Mouse (Mus musculus): ENCODE results near the gene P3h1. TPM values are rescaled to one million over a fixed set of nuclear protein-coding genes. Genes with fewer than 3 reads are reported as not detected.
"Not testable (repeated sequence)": the region's sequence is repeated elsewhere in the genome, so short reads cannot be mapped to it uniquely, and the experiment has no call there.

Gene P3h1
- polyA plus RNA-seq, 1 experiment from 2014 or later, result 8.3 TPM

DNA sequence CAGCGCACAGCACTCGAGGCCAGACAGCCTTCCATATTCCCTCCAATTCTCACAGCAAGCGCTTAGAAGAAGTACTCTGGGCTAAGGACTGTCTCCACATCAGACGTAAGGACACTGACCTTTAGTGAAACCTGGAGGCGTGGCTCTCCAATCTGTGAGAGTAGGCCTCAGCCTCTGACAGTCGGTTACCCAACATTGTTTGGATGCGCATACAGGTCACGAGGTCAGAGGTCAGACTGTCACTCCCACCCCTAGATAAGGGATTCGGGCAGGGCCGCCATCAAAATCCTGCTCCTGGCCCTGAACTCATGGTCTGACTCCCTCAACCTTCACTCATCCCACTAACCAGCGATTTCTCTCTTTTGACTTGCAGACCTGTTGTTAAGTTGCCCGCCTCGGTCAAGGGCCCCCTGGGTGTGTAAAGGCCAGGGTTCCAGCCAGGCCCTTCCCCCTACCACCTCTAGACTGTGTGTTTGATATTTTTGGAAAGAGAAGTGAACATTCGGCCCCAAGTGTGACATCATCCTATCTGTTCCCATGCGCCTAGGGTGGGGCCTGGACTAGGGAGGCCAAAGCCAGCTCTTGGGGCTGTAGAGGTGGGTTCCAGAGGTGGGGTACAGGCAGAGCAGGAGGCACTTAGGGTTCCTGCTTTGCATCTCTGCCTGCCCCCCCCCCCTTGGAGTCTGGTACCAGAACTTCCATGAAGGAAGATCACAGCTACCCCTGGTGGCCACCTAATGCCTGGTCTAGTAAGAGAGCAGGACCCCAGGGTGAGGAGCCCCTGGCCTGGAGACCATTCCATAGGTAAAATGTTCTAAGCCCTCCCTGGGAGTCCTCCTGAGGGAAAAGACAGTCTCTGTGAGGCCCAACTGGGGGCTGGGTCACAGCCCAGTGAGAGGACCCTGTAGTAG, 26.9 kb downstream of the P3h1 start:
- no peak overlapping the region for H3K27ac ChIP-seq (ENCODE audit: low read depth, low read length)
- no peaks in the 10 kb centered on the region for H3K36me3 ChIP-seq (ENCODE audit: control insufficient read depth, insufficient read depth, low read length)
- H3K9ac ChIP-seq (ENCODE audit: low read depth, low read length), result no peak overlapping the region
- ATAC-seq, result no peak
- no peaks in the 10 kb centered on the region for H3K27me3 ChIP-seq (replicated peaks; ENCODE audit: control insufficient read depth, insufficient read depth, low read length)
- peaks cover 6% of the 10 kb centered on the region; the same call in 1 of the 2 replicates for H3K4me1 ChIP-seq (ENCODE audit: control insufficient read depth, insufficient read depth, low read depth, low read length)
- no peak overlapping the region for H3K4me2 ChIP-seq (ENCODE audit: low read length)
- no peaks in the 10 kb centered on the region for H3K9me3 ChIP-seq (ENCODE audit: control insufficient read depth, low read length)
- H3K4me3 ChIP-seq (ENCODE audit: low read length), result no peak overlapping the region
- WGBS, result 80% methylated on average over 15 of the region's 15 CpGs

DNA sequence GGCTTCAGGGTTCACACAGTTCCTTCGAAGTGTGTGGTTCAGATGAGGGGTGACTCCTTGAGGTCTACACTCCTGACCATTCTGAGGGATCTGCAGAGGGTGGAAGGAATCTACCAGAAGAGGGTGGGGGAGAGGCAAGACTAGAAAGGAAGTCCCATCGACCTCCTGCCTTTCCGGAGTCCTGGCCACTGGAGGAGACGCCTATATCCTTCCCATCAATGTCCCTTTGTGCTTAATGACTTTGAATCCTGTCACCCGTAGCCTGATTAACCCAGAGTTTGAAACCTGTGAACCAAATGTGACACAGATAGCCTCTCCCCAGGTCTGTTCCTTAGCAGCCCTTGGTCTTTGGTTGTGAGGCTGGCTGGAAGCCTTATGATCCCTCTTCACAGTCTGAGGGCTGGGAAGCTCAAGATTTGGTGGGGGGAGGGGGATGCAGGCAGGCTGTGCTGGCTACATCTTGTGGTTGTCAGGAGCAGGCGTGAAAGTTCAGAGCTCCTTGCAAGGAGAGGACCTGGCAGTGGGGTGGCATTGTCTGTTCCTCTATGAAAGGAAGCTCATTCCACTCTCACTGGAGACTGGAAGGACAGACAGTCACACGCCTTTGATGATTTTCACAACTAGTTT, 28.5 kb downstream of the P3h1 start:
- Histone ChIP-seq H3K9me3 (ENCODE audit: control insufficient read depth, low read length) (no peaks in the 10 kb centered on the region), H3K27me3 (replicated peaks; ENCODE audit: control insufficient read depth, insufficient read depth, low read length) (no peaks in the 10 kb centered on the region), H3K4me1 (ENCODE audit: control insufficient read depth, insufficient read depth, low read depth, low read length) (no peaks in the 10 kb centered on the region), H3K9ac (ENCODE audit: low read depth, low read length) (no peak overlapping the region), H3K4me3 (ENCODE audit: low read length) (no peak overlapping the region), H3K4me2 (ENCODE audit: low read length) (no peak overlapping the region), H3K36me3 (ENCODE audit: control insufficient read depth, insufficient read depth, low read length) (no peaks in the 10 kb centered on the region), H3K27ac (ENCODE audit: low read depth, low read length) (no peak overlapping the region)
- 69% methylated on average over 7 of the region's 7 CpGs for WGBS
- ATAC-seq, result no peak

- Histone ChIP-seq H3K9ac (ENCODE audit: low read depth, low read length) (no peak overlapping the region), H3K27ac (ENCODE audit: low read depth, low read length) (no peak overlapping the region), H3K4me1 (ENCODE audit: control insufficient read depth, insufficient read depth, low read depth, low read length) (no peaks in the 10 kb centered on the region), H3K4me3 (ENCODE audit: low read length) (no peak overlapping the region), H3K27me3 (replicated peaks; ENCODE audit: control insufficient read depth, insufficient read depth, low read length) (no peaks in the 10 kb centered on the region), H3K4me2 (ENCODE audit: low read length) (no peak overlapping the region), H3K9me3 (ENCODE audit: control insufficient read depth, low read length) (no peaks in the 10 kb centered on the region), H3K36me3 (ENCODE audit: control insufficient read depth, insufficient read depth, low read length) (no peaks in the 10 kb centered on the region)
- ATAC-seq, result no peak
- 94% methylated on average over 5 of the region's 5 CpGs for WGBS
These were observed 29.8 kb downstream of the P3h1 start for GRCm38 (mm10) chr4:119262483-119262882.

DNA sequence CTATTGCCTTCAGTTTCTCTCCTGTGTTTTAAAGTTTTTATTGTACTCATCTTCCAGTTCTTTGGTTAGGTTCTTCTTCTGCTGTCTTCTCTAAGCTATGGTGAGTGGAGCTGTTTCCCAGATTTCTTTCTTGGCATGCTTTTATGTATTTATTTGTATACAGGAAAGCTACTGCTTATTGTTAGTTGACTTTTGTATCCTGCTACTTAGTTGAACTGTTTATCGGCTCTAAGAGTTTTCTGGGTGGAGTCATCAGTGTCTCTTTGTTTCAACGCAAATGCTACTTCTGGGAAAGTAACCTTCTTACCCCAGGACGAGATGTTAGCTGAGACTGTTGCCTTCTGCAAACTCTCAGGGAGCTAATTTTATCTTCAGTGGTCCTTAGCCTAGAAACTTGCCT, 30.7 kb downstream of the P3h1 start:
- H3K4me3 ChIP-seq (ENCODE audit: low read length), result no peak overlapping the region
- no peak overlapping the region for H3K27ac ChIP-seq (ENCODE audit: low read depth, low read length)
- H3K27me3 ChIP-seq (replicated peaks; ENCODE audit: control insufficient read depth, insufficient read depth, low read length), result no peaks in the 10 kb centered on the region
- no peak overlapping the region for H3K9ac ChIP-seq (ENCODE audit: low read depth, low read length)
- H3K4me2 ChIP-seq (ENCODE audit: low read length), result no peak overlapping the region
- 77% methylated on average over 3 of the region's 3 CpGs for WGBS
- H3K9me3 ChIP-seq (ENCODE audit: control insufficient read depth, low read length), result no peaks in the 10 kb centered on the region
- H3K36me3 ChIP-seq (ENCODE audit: control insufficient read depth, insufficient read depth, low read length), result no peaks in the 10 kb centered on the region
- no peak for ATAC-seq
- no peaks in the 10 kb centered on the region for H3K4me1 ChIP-seq (ENCODE audit: control insufficient read depth, insufficient read depth, low read depth, low read length)

GRCm38 (mm10) chr4:119266606-119267005, 33.9 kb downstream of the P3h1 start:
- Histone ChIP-seq H3K9me3 (ENCODE audit: control insufficient read depth, low read length) (no peaks in the 10 kb centered on the region), H3K27ac (ENCODE audit: low read depth, low read length) (no peak overlapping the region), H3K27me3 (replicated peaks; ENCODE audit: control insufficient read depth, insufficient read depth, low read length) (no peaks in the 10 kb centered on the region), H3K4me1 (ENCODE audit: control insufficient read depth, insufficient read depth, low read depth, low read length) (no peaks in the 10 kb centered on the region), H3K4me2 (ENCODE audit: low read length) (no peak overlapping the region), H3K4me3 (ENCODE audit: low read length) (no peak overlapping the region), H3K9ac (ENCODE audit: low read depth, low read length) (no peak overlapping the region), H3K36me3 (ENCODE audit: control insufficient read depth, insufficient read depth, low read length) (peaks cover 16% of the 10 kb centered on the region)
- ATAC-seq, result no peak
- WGBS, result 79% methylated on average over 13 of the region's 13 CpGs

- H3K9ac ChIP-seq (ENCODE audit: low read depth, low read length), result no peak overlapping the region
- no peak overlapping the region for H3K4me2 ChIP-seq (ENCODE audit: low read length)
- H3K36me3 ChIP-seq (ENCODE audit: control insufficient read depth, insufficient read depth, low read length), result peaks cover 58% of the 10 kb centered on the region
- no peak overlapping the region for H3K27ac ChIP-seq (ENCODE audit: low read depth, low read length)
- H3K4me1 ChIP-seq (ENCODE audit: control insufficient read depth, insufficient read depth, low read depth, low read length), result no peaks in the 10 kb centered on the region
- no peaks in the 10 kb centered on the region for H3K27me3 ChIP-seq (replicated peaks; ENCODE audit: control insufficient read depth, insufficient read depth, low read length)
- H3K9me3 ChIP-seq (ENCODE audit: control insufficient read depth, low read length), result no peaks in the 10 kb centered on the region
- H3K4me3 ChIP-seq (ENCODE audit: low read length), result no peak overlapping the region
- no peak for ATAC-seq
- 86% methylated on average over 1 of the region's 1 CpGs for whole genome bisulfite sequencing
These were observed 41.9 kb downstream of the P3h1 start for GRCm38 (mm10) chr4:119274627-119275026.

DNA sequence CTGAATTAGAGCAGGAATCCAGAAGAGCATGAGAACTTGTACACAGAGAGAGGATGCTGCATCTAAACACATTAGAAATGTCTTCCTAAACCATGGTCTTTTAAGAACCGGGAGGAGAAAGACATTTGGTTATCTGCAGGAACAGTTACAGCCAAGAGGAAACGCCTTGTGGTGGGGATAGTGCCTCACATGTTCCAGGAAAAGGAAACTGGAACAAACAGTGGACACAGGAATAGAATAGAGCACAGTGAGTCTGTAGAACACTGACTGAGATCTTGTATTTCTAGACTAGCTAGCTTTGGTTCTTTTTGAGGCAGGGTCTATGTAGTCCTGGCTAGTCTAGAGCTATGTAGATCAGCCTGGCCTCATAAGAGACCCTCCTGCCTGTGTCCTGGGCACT, 42.5 kb downstream of the P3h1 start:
- Histone ChIP-seq H3K27ac (ENCODE audit: low read depth, low read length) (no peak overlapping the region), H3K36me3 (ENCODE audit: control insufficient read depth, insufficient read depth, low read length) (peaks cover 57% of the 10 kb centered on the region)
- no peak for ATAC-seq

DNA sequence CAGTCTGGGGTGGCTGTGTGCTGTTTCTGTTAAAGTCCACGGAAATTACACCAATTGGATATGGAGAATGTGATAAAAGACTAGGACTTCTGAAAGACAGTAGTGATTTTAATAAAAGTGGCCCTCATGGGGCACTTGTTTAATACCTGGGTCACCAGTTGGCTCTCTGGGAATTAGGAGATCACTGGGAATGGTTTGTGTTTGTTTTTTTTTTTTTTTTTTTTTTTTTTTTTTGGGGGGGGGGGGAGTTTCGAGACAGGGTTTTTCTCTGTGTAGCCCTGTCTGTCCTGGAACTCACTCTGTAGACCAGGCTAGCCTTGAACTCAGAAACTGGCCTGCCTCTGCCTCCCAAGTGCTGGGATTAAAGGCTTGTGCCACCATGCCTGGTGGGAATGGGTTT, 43.0 kb downstream of the P3h1 start:
- Histone ChIP-seq H3K36me3 (ENCODE audit: control insufficient read depth, insufficient read depth, low read length) (peaks cover 53% of the 10 kb centered on the region), H3K27me3 (replicated peaks; ENCODE audit: control insufficient read depth, insufficient read depth, low read length) (no peaks in the 10 kb centered on the region), H3K4me1 (ENCODE audit: control insufficient read depth, insufficient read depth, low read depth, low read length) (no peaks in the 10 kb centered on the region), H3K9ac (ENCODE audit: low read depth, low read length) (no peak overlapping the region), H3K9me3 (ENCODE audit: control insufficient read depth, low read length) (no peaks in the 10 kb centered on the region), H3K4me2 (ENCODE audit: low read length) (no peak overlapping the region), H3K27ac (ENCODE audit: low read depth, low read length) (no peak overlapping the region), H3K4me3 (ENCODE audit: low read length) (no peak overlapping the region)
- no peak for ATAC-seq
- 85% methylated on average over 2 of the region's 2 CpGs for WGBS

More for the DNA sequence above, 42.5 kb downstream of the P3h1 start:
- no peaks in the 10 kb centered on the region for H3K4me1 ChIP-seq (ENCODE audit: control insufficient read depth, insufficient read depth, low read depth, low read length)
- no peaks in the 10 kb centered on the region for H3K27me3 ChIP-seq (replicated peaks; ENCODE audit: control insufficient read depth, insufficient read depth, low read length)
- H3K4me2 ChIP-seq (ENCODE audit: low read length), result no peak overlapping the region
- H3K9me3 ChIP-seq (ENCODE audit: control insufficient read depth, low read length), result no peaks in the 10 kb centered on the region
- H3K4me3 ChIP-seq (ENCODE audit: low read length), result no peak overlapping the region
- WGBS, result 93% methylated on average over 2 of the region's 2 CpGs
- H3K9ac ChIP-seq (ENCODE audit: low read depth, low read length), result no peak overlapping the region

GRCm38 (mm10) chr4:119278784-119279183, 46.1 kb downstream of the P3h1 start:
- not testable (repeated sequence) for H3K4me1 ChIP-seq (ENCODE audit: control insufficient read depth, insufficient read depth, low read depth, low read length); H3K27me3 ChIP-seq (replicated peaks; ENCODE audit: control insufficient read depth, insufficient read depth, low read length); ATAC-seq; H3K4me2 ChIP-seq (ENCODE audit: low read length); H3K9me3 ChIP-seq (ENCODE audit: control insufficient read depth, low read length); H3K27ac ChIP-seq (ENCODE audit: low read depth, low read length); H3K9ac ChIP-seq (ENCODE audit: low read depth, low read length); H3K4me3 ChIP-seq (ENCODE audit: low read length)
- WGBS, result 88% methylated on average over 15 of the region's 15 CpGs
- H3K36me3 ChIP-seq (ENCODE audit: control insufficient read depth, insufficient read depth, low read length), result peaks cover 58% of the 10 kb centered on the region
